11 mouse cellular contexts compared by ENCODE assay signal in the genomic region with DNA sequence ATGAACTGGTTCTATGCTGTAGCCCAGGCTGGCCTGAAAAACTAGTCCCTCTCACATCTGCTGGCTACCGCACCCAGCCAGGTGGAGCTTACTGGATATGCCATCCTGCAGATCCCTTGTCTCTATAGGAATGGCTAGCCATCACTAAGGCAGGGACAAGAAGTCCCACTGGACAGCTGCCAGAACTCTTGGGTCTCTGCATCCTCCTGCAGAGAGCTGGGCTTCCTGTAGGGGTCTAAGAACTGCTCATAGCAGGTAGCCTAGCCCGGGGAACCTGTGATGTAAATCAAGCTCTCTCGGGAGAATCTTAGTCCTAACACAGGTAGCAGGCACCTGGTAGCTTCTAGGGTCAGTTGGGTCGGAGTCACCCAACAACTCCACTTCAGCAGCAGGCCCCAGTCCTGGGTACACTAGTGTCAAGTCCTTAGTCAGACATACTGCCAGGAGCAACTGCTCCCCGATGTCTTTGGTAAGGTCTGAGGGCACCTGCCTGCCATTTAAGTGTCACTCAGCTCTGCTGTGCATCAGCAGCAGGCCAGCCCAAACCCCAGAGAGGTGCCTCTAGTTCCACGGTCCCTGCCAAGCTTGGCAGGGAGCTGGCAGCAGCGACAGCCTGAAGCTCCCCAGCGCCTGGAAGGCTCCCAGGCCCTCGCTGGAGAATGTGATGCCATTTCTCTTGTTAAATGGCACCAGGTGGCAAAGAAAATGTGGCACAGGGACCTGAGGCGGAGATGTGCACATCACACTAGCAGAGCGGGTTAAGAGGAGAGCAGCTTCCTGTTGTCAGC. TPM values are rescaled to one million over a fixed set of nuclear protein-coding genes. Genes with fewer than 3 reads are reported as not detected.
A peak's percentile ranks its signal among the peaks of the same experiment; 100 is the strongest.
DNase-seq lines count a peak whose midpoint lies in the region; ATAC-seq and TF ChIP-seq lines count a peak whose summit lies in the region.
"Had no signal": no experiment of that assay in that cellular context is flagged by ENCODE, and none has a peak within 500 bp of the region (broad histone marks: within the 10 kb centered on the region; RNA-seq: fewer than 3 reads in every experiment).

No protein-coding gene starts in this region.

- no peak overlapping the region for H3K27ac ChIP-seq in heart, embryonic 12.5 days (ENCODE audit: poor library complexity, severe bottlenecking)
- H3K27ac ChIP-seq in spleen, adult 2 months (ENCODE audit: insufficient read depth, low read length), result peak overlapping the region; percentile 76
- H3K27ac ChIP-seq in forebrain, embryonic 14.5 days (ENCODE audit: low read depth, low read length), result 0 out of 2 replicates have a peak overlapping the region, but pooled peaks have one; percentile 39
- H3K27ac ChIP-seq in kidney, adult 2 months (ENCODE audit: insufficient read depth, low read depth, low read length), result no peak overlapping the region
- H3K27ac ChIP-seq: macrophage had no signal

- DNase-seq in heart, postnatal 4 days, result peak; percentile 39
- no peak for DNase-seq in spleen, adult 2 months (ENCODE audit: low read depth in 1 of 2, low spot score in 2 of 2)
- no peak for DNase-seq in spleen, adult 12 weeks (ENCODE audit: low spot score)
- peak; percentile 77 for DNase-seq in forebrain, embryonic 14.5 days (ENCODE audit: low spot score)
- no peak for DNase-seq in kidney, adult 2 months
- DNase-seq in kidney, postnatal 36 days, result no peak

- H3K4me1 ChIP-seq in heart, embryonic 12.5 days (replicated peaks), result peaks cover 23% of the 10 kb centered on the region
- peaks cover 46% of the 10 kb centered on the region for H3K4me1 ChIP-seq in spleen, adult 2 months (ENCODE audit: control insufficient read depth, insufficient read depth, insufficient read length)
- no peaks in the 10 kb centered on the region for H3K4me1 ChIP-seq in forebrain, embryonic 14.5 days (ENCODE audit: control insufficient read depth, insufficient read depth, low read length)
- H3K4me1 ChIP-seq in kidney, adult 2 months (ENCODE audit: control insufficient read depth, insufficient read depth, low read length), result no peaks in the 10 kb centered on the region

- peaks cover 20% of the 10 kb centered on the region; the same call in 1 of the 2 replicates for H3K27me3 ChIP-seq in heart, embryonic 12.5 days (replicated peaks)
- no peaks in the 10 kb centered on the region for H3K27me3 ChIP-seq in spleen, adult 2 months (ENCODE audit: control insufficient read depth, insufficient read depth, low read length)
- no peaks in the 10 kb centered on the region for H3K27me3 ChIP-seq in forebrain, embryonic 14.5 days (replicated peaks; ENCODE audit: control insufficient read depth, insufficient read depth, low read length)
- no peaks in the 10 kb centered on the region for H3K27me3 ChIP-seq in kidney, adult 2 months (replicated peaks; ENCODE audit: control insufficient read depth, insufficient read depth, low read length)

- no peak overlapping the region for H3K9ac ChIP-seq in heart, embryonic 12.5 days
- H3K9ac ChIP-seq in forebrain, embryonic 14.5 days (ENCODE audit: low read length), result no peak overlapping the region

- H3K4me2 ChIP-seq in heart, embryonic 12.5 days, result no peak overlapping the region
- no peak overlapping the region for H3K4me2 ChIP-seq in forebrain, embryonic 14.5 days (ENCODE audit: low read length)

- H3K9me3 ChIP-seq in heart, embryonic 12.5 days (replicated peaks), result no peaks in the 10 kb centered on the region
- no peaks in the 10 kb centered on the region for H3K9me3 ChIP-seq in forebrain, embryonic 14.5 days (replicated peaks; ENCODE audit: control insufficient read depth, low read length)

- no peak for TF ChIP-seq CTCF in spleen, adult 2 months (IDR thresholded peaks at IDR 0.05; ENCODE audit: extremely low read depth, insufficient read depth, insufficient read length, insufficient replicate concordance)
- TF ChIP-seq CTCF in kidney, adult 2 months (conservative IDR thresholded peaks at IDR 0.05; ENCODE audit: insufficient read depth, insufficient read length, low read depth, low read length), result no peak

- WGBS in heart, embryonic 12.5 days, result 67% methylated on average over 11 of the region's 11 CpGs
- WGBS in spleen, adult 2 months, result 62% methylated on average over 11 of the region's 11 CpGs
- 51% methylated on average over 11 of the region's 11 CpGs for WGBS in forebrain, embryonic 14.5 days
- WGBS in kidney, adult 2 months, result 77% methylated on average over 11 of the region's 11 CpGs

- no peak overlapping the region for H3K4me3 ChIP-seq in heart, embryonic 12.5 days
- H3K4me3 ChIP-seq in spleen, adult 2 months (ENCODE audit: extremely low read depth, insufficient read depth, insufficient read length), result no peak overlapping the region
- no peak overlapping the region for H3K4me3 ChIP-seq in forebrain, embryonic 14.5 days (ENCODE audit: low read depth, low read length)
- no peak overlapping the region for H3K4me3 ChIP-seq in kidney, adult 2 months (ENCODE audit: insufficient read depth, low read depth, low read length)

- TF ChIP-seq POLR2A in spleen, adult 2 months (IDR thresholded peaks at IDR 0.05; ENCODE audit: low read depth, low read length), result no peak
- TF ChIP-seq POLR2A in kidney, adult 2 months (IDR thresholded peaks at IDR 0.05; ENCODE audit: low read depth, low read length), result no peak

- no peak for ATAC-seq in heart, embryonic 12.5 days (ENCODE audit: insufficient number of reproducible peaks, low FRiP score)
- ATAC-seq in forebrain, embryonic 14.5 days, result peak; percentile 56; the same call in 1 of the 2 replicates
- no peak for ATAC-seq in monocyte, adult 5-6 weeks (replicated peaks; ENCODE audit: insufficient number of reproducible peaks, low FRiP score, low TSS enrichment, poor library complexity, severe bottlenecking)

- H3K36me3 ChIP-seq in heart, embryonic 12.5 days, result no peaks in the 10 kb centered on the region
- no peaks in the 10 kb centered on the region for H3K36me3 ChIP-seq in spleen, adult 2 months (ENCODE audit: control insufficient read depth, insufficient read depth, low read length)
- H3K36me3 ChIP-seq in forebrain, embryonic 14.5 days (ENCODE audit: control insufficient read depth, insufficient read depth, low read length), result peaks cover 6% of the 10 kb centered on the region
- no peaks in the 10 kb centered on the region for H3K36me3 ChIP-seq in kidney, adult 2 months (ENCODE audit: control insufficient read depth, insufficient read depth, low read length)

RNA-seq across cellular contexts. Expression of gene Tnfrsf13c, which starts 7.6 kb away (rescaled TPM):
- under 1 TPM; 0.36 to 0.41 TPM for total RNA-seq in heart, postnatal 4 days (2021)
- polyA plus RNA-seq in heart, embryonic 12.5 days (2016; fragmentation: Nextera tagmentation; extraction: Ambion mirVana), result 0.09 TPM in 1 of 2 replicates, not detected in the other
- polyA plus RNA-seq in spleen, adult 2 months (2012; rRNA removed), result 120 and 179 TPM in 2 replicates
- 0.14 and 0.19 TPM in 2 replicates for polyA plus RNA-seq in forebrain, embryonic 14.5 days (2014; fragmentation: Nextera tagmentation; extraction: Ambion mirVana)
- total RNA-seq in monocyte, adult 5-6 weeks (2017), result 13.6 to 19.3 TPM (median 17.9 TPM) in 3 replicates
- 0.24 and 3.5 TPM in 2 replicates for polyA plus RNA-seq in kidney, adult 2 months (2012; rRNA removed)

RNA-seq across cellular contexts. Expression of gene Cenpm, which starts 12.8 kb away (rescaled TPM):
- total RNA-seq in heart, postnatal 4 days (2021), result 10 to 100 TPM; 23.8 to 24.7 TPM
- polyA plus RNA-seq in heart, embryonic 12.5 days (2016; fragmentation: Nextera tagmentation; extraction: Ambion mirVana), result 57.9 and 67.0 TPM in 2 replicates
- 10.2 and 16.8 TPM in 2 replicates for polyA plus RNA-seq in spleen, adult 2 months (2012; rRNA removed)
- 42.4 and 63.9 TPM in 2 replicates for polyA plus RNA-seq in forebrain, embryonic 14.5 days (2014; fragmentation: Nextera tagmentation; extraction: Ambion mirVana)
- total RNA-seq in monocyte, adult 5-6 weeks (2017), result not detected in 3 replicates
- 2.2 and 2.3 TPM in 2 replicates for polyA plus RNA-seq in kidney, adult 2 months (2012; rRNA removed)

RNA-seq across cellular contexts. Expression of gene Shisa8, which starts 19.2 kb away (rescaled TPM):
- under 1 TPM; 0.52 to 0.95 TPM for total RNA-seq in heart, postnatal 4 days (2021)
- polyA plus RNA-seq in heart, embryonic 12.5 days (2016; fragmentation: Nextera tagmentation; extraction: Ambion mirVana), result 0.19 and 0.35 TPM in 2 replicates
- 5.4 and 14.7 TPM in 2 replicates for polyA plus RNA-seq in spleen, adult 2 months (2012; rRNA removed)
- 0.61 and 0.77 TPM in 2 replicates for polyA plus RNA-seq in forebrain, embryonic 14.5 days (2014; fragmentation: Nextera tagmentation; extraction: Ambion mirVana)
- total RNA-seq in monocyte, adult 5-6 weeks (2017), result not detected in 3 replicates
- 0.08 and 0.09 TPM in 2 replicates for polyA plus RNA-seq in kidney, adult 2 months (2012; rRNA removed)
- polyA plus RNA-seq: macrophage had no signal

RNA-seq across cellular contexts. Expression of gene 1500009C09Rik, which starts 20.4 kb away (rescaled TPM):
- not detected for total RNA-seq in heart, postnatal 4 days (2021)
- polyA plus RNA-seq in heart, embryonic 12.5 days (2016; fragmentation: Nextera tagmentation; extraction: Ambion mirVana), result not detected in 2 replicates
- 0.05 and 0.08 TPM in 2 replicates for polyA plus RNA-seq in spleen, adult 2 months (2012; rRNA removed)
- polyA plus RNA-seq in forebrain, embryonic 14.5 days (2014; fragmentation: Nextera tagmentation; extraction: Ambion mirVana), result 13.2 and 19.3 TPM in 2 replicates
- not detected in 3 replicates for total RNA-seq in monocyte, adult 5-6 weeks (2017)
- 0.20 TPM in 1 of 2 replicates, not detected in the other for polyA plus RNA-seq in kidney, adult 2 months (2012; rRNA removed)
- polyA plus RNA-seq: gonadal fat pad, adult 2 months; intestine, embryonic 14.5 days; macrophage had no signal

RNA-seq across cellular contexts. Expression of gene Sept3, which starts 42.9 kb away (rescaled TPM):
- 1 to 10 TPM; 1.3 to 1.9 TPM for total RNA-seq in heart, postnatal 4 days (2021)
- 3.8 and 4.9 TPM in 2 replicates for polyA plus RNA-seq in heart, embryonic 12.5 days (2016; fragmentation: Nextera tagmentation; extraction: Ambion mirVana)
- 1.6 and 1.8 TPM in 2 replicates for polyA plus RNA-seq in spleen, adult 2 months (2012; rRNA removed)
- polyA plus RNA-seq in forebrain, embryonic 14.5 days (2014; fragmentation: Nextera tagmentation; extraction: Ambion mirVana), result 225 and 276 TPM in 2 replicates
- 0.48 TPM in 1 of 3 replicates, not detected in the others for total RNA-seq in monocyte, adult 5-6 weeks (2017)
- 0.47 and 0.90 TPM in 2 replicates for polyA plus RNA-seq in kidney, adult 2 months (2012; rRNA removed)

Comparison
In these comparisons a context has a peak if more than half of its experiments do, and no peak if none do; other contexts are left out.
1. DNase-seq: peak in heart, postnatal 4 days (single experiment) and forebrain, embryonic 14.5 days (single experiment); none in spleen, adult 2 months (0 of 2), spleen, adult 12 weeks (single experiment), kidney, adult 2 months (single experiment) and kidney, postnatal 36 days (0 of 2).
2. H3K27ac ChIP-seq: peak in spleen, adult 2 months (single experiment) and forebrain, embryonic 14.5 days (single experiment); none in heart, embryonic 12.5 days (single experiment) and kidney, adult 2 months (single experiment).
3. RNA of gene Tnfrsf13c, which starts 7.6 kb away (polyA plus RNA-seq): 120 to 179 TPM in spleen, adult 2 months; 0.24 to 3.5 TPM in kidney, adult 2 months, 0.14 to 0.19 TPM in forebrain, embryonic 14.5 days and 0.09 TPM in heart, embryonic 12.5 days; every median in the first group is over 10 times any median in the second.